Mouse (Mus musculus): ENCODE measurements around the gene Gimap1.
A peak's percentile ranks its signal among the peaks of the same experiment; 100 is the strongest.

DNA sequence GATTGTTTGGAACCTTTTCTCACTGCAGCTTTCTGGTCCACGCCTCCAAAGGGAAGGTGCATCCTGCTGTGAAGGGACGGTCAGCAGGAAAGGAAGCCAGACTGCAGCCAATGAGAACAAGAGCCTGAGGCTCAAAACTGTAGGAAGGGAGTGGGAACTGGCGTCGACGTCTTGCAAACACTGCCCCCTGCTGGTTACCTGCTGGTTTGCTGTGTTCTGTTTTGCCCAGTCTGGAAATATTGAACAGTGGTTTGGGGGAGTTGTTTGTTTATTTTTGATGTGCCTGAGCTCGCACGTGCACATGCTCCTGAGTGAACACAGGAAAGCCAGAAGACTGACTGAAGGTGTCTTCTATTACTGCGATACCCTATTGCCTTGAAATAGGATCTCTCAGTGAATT is 33.2 kb downstream of the Gimap1 start:
- TF ChIP-seq CTCF (IDR thresholded peaks at IDR 0.05; ENCODE audit: low read depth, low read length) (peak; percentile 84), POLR2A (IDR thresholded peaks at IDR 0.05; ENCODE audit: insufficient read depth, low read length) (no peak)
